Mouse (Mus musculus) brain, adult 10 weeks (tissue): Measurements from ENCODE around the gene Trim38. TPM values are rescaled to one million over a fixed set of nuclear protein-coding genes. Genes with fewer than 3 reads are reported as not detected.

ENCODE experiments used
- polyA plus RNA-seq: library from polyadenylated mRNA; stranded (reverse); fragments of 350-450 nt; fragmentation: Illumina TruSeq; extraction: RNeasy Lipid Tissue Mini Kit (QIAGEN cat#74804); gene quantifications from one replicate; pipeline ENCODE4 v1.2.3, GENCODE M21; 2015; ENCODE audit warnings: low read depth, low replicate concordance

Gene Trim38
- polyA plus RNA-seq: not detected

DNA sequence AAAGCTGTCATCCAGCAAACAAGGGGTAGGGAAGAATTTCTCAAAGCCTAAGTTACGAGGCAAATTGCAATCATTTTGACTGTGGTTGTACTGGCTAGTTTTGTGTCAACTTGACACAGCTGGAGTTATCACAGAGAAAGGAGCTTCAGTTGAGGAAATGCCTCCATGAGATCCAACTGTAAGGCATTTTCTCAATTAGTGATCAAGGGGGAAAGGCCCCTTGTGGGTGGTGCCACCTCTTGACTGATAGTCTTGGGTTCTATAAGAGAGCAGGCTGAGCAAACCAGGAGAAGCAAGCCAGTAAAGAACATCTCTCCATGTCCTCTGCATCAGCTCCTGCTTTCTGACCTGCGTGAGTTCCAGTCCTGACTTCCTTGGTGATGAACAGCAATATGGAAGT is at the start of gene Trim38:
Gene Trim38 (plus strand): TSS at position 301 of the 400 bp plus-strand sequence.

DNA sequence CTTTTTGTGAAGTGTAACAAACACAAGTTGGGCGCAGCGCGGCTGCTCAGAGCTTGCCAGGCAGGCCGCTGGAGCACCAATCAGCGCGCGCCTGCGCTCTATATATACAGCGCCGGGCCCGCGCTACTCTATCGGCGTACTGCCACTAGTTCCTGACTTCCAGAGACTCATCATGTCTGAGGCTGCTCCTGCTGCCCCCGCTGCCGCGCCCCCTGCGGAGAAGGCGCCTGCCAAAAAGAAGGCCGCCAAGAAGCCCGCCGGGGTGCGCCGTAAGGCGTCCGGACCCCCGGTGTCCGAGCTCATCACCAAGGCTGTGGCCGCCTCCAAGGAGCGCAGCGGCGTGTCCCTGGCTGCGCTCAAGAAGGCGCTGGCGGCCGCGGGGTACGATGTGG is 31.0 kb upstream of the Trim38 start, which contains the start of gene Hist1h1c:
Gene Hist1h1c (plus strand): TSS at position 132 of the 392 bp plus-strand sequence.

GRCm38 (mm10) chr13:23745381-23746161 is 24.1 kb upstream of the Trim38 start, which contains the start of gene Hist1h3c:
TSS of gene Hist1h3c (minus strand) at chr13:23745602.

DNA sequence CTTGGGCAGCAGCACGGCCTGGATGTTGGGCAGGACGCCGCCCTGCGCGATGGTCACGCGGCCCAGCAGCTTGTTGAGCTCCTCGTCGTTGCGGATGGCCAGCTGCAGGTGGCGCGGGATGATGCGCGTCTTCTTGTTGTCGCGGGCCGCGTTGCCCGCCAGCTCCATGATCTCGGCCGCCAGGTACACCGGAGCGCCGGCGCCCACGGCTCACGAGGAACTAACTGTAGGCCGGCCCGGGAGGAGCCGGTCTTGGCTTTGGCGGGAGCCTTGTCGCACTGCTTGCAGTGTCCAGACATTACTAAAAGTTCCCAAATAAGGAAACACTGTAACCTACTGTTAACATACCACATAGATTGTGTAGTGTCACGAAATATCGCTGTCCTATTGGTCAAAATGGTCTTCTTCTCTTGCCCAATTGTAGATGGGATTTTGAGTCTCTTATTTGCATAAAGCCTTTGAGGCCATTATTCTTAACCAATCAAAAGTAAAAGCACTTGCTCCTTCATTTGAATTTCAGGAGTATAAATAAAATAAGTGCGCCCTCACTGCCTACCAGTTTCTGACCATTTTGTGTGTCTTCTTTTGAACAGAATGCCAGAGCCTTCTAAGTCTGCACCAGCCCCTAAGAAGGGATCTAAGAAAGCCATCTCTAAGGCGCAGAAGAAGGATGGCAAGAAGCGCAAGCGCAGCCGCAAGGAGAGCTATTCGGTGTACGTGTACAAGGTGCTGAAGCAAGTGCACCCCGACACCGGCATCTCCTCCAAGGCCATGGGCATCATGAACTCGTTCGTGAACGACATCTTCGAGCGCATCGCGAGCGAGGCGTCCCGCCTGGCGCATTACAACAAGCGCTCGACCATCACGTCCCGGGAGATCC is 23.3 kb upstream of the Trim38 start, which contains the start of gene Hist1h2bb:
Gene Hist1h2bb (plus strand): TSS at position 534 of the 880 bp plus-strand sequence.

GRCm38 (mm10) chr13:23750839-23751477 is 18.8 kb upstream of the Trim38 start, which contains the start of gene Hist1h2ab:
TSS of gene Hist1h2ab (plus strand) at chr13:23751126.

GRCm38 (mm10) chr13:23752067-23752741 is 17.5 kb upstream of the Trim38 start, which contains the start of gene Hist1h3b:
TSS of gene Hist1h3b (plus strand) at chr13:23752267.

DNA sequence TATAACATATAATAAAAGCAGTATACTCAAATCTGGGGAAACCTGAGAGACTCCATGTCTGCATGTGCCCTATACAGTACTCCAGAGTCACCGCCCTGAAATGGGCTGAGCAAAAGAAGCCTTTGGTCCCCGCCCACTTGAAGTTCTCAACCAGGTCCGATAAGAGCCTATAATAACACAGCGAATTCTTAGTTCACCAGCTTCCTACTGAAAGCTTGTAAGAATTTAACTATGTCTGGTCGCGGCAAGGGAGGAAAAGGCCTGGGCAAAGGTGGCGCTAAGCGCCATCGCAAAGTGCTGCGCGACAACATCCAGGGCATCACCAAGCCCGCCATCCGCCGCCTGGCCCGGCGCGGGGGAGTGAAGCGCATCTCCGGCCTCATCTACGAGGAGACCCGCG is 12.9 kb upstream of the Trim38 start, which contains the start of gene Hist1h4b:
Gene Hist1h4b (plus strand): TSS at position 224 of the 400 bp plus-strand sequence.

GRCm38 (mm10) chr13:23760972-23761864 is 8.5 kb upstream of the Trim38 start, which contains the start of gene Hist1h4a:
TSS of gene Hist1h4a (minus strand) at chr13:23761230.

GRCm38 (mm10) chr13:23761871-23762821 is 7.6 kb upstream of the Trim38 start, which contains the start of gene Hist1h3a:
TSS of gene Hist1h3a (minus strand) at chr13:23762386.

DNA sequence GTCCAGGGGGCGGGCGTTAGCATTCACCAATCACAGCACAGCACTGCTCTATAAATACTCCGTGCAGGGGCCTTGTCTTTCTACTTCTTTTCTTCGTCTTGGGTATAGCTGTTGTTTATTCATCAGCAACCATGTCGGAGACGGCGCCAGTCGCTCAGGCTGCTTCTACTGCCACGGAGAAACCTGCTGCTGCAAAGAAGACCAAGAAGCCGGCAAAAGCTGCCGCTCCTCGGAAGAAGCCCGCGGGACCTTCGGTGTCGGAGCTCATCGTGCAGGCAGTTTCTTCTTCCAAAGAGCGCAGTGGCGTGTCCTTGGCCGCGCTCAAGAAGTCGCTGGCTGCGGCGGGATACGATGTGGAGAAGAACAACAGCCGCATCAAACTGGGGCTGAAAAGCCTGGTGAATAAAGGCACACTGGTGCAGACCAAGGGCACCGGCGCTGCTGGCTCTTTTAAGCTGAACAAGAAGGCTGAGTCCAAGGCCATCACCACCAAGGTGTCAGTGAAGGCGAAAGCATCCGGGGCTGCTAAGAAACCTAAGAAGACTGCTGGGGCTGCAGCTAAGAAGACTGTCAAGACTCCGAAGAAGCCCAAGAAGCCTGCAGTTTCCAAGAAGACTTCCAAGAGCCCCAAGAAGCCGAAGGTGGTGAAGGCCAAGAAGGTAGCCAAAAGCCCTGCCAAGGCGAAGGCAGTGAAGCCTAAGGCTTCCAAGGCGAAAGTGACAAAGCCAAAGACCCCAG is 6.0 kb upstream of the Trim38 start, which contains the start of gene Hist1h1a:
Gene Hist1h1a (plus strand): TSS at position 81 of the 738 bp plus-strand sequence.

DNA sequence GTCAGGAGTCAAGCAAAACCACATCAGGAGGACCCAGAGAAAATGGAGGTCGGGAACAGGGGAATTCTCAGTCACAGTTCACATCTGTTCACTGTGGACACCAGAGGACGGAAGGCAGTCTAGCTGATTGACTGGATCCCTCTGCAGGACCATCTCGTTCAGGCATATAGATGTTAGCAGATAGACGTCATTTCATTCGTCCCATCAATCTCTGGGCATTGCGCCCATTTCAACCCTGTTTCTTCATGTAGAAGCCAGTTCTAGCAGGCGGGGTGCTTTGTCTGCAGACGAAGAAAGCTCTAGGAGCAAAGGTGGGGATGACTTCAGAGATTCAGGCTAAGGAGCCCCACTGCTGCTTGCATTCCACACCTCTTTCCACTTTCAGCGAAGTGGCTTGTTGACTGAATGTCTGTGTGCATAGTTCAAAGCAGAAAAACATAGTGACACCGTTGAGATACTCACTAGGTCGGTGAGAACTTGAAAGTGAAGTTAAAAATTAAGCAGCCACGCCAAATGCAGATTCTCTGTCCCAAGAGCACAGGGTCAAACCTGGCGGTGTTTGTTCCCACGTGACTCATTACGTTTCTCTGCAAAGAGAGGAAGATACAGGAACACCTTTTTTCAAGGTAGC is 36.8 kb downstream of the Trim38 start, which contains the start of gene Slc17a2:
Gene Slc17a2 (plus strand): TSS at position 572 of the 631 bp plus-strand sequence.

DNA sequence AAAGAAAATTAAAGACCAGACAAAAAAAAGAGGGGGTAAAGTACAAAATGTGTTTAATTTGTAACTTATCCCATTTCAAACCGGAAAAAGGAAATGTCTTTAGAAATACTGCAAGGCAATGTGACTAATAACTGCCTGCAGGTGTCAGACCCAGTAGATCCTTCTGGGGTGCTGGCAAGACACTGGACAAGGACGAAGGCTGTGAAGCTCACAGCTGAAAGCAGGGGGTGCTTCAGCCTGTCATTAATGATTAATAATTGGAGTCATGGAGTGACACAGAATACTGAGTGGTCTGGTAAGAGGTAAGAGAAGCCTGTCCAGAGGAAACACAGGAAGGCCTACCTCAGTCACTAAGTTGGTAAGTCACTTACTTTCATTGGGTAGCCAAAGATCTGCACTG is 69.6 kb downstream of the Trim38 start, which contains the start of gene Slc17a3:
Gene Slc17a3 (plus strand): TSS at position 127 of the 400 bp plus-strand sequence.

Other genes starting within 250 kb of the Trim38 start
- gene Hist1h4h, start 238.9 kb upstream of the Trim38 start, polyA plus RNA-seq: 5.4 TPM
- not detected for gene Hist1h2af, start 236.0 kb upstream of the Trim38 start, polyA plus RNA-seq
- gene Hist1h3g, start 234.5 kb upstream of the Trim38 start, polyA plus RNA-seq: not detected
- gene Hist1h2bh, start 226.5 kb upstream of the Trim38 start, polyA plus RNA-seq: 0.37 TPM
- gene Hist1h3f, start 225.9 kb upstream of the Trim38 start, polyA plus RNA-seq: not detected
- gene Hist1h4f, start 218.3 kb upstream of the Trim38 start, polyA plus RNA-seq: not detected
- 0.06 TPM for gene Hist1h1d, start 216.7 kb upstream of the Trim38 start, polyA plus RNA-seq
- gene Hist1h3e, start 207.5 kb upstream of the Trim38 start, polyA plus RNA-seq: not detected
- gene Hist1h2ae, start 198.7 kb upstream of the Trim38 start, polyA plus RNA-seq: not detected
- gene Hist1h2bg, start 198.5 kb upstream of the Trim38 start, polyA plus RNA-seq: 3.5 TPM
- gene Hist1h2bf, start 195.7 kb upstream of the Trim38 start, polyA plus RNA-seq: not detected
- gene Hist1h2ad, start 195.5 kb upstream of the Trim38 start, polyA plus RNA-seq: not detected
- gene Hist1h3d, start 194.2 kb upstream of the Trim38 start, polyA plus RNA-seq: 0.76 TPM
- not detected for gene Hist1h4d, start 188.3 kb upstream of the Trim38 start, polyA plus RNA-seq
- 6.4 TPM for gene Hist1h2be, start 148.8 kb upstream of the Trim38 start, polyA plus RNA-seq
- gene Hist1h1e, start 147.4 kb upstream of the Trim38 start, polyA plus RNA-seq: 3.1 TPM
- 2.0 TPM for gene Hist1h2ac, start 86.0 kb upstream of the Trim38 start, polyA plus RNA-seq
- gene Hist1h2bc, start 85.7 kb upstream of the Trim38 start, polyA plus RNA-seq: 79.4 TPM
- not detected for gene Hist1h1t, start 74.1 kb upstream of the Trim38 start, polyA plus RNA-seq
- 1.3 TPM for gene Hist1h4c, start 71.5 kb upstream of the Trim38 start, polyA plus RNA-seq
- 4.4 TPM for gene Hfe, start 59.1 kb upstream of the Trim38 start, polyA plus RNA-seq
- gene Hist1h1c, start 31.1 kb upstream of the Trim38 start, polyA plus RNA-seq: 35.3 TPM
- gene Hist1h3c, start 24.3 kb upstream of the Trim38 start, polyA plus RNA-seq: not detected
- gene Hist1h2bb, start 23.2 kb upstream of the Trim38 start, polyA plus RNA-seq: not detected
- not detected for gene Hist1h2ab, start 18.8 kb upstream of the Trim38 start, polyA plus RNA-seq
- gene Hist1h3b, start 17.6 kb upstream of the Trim38 start, polyA plus RNA-seq: not detected
- gene Hist1h4b, start 12.9 kb upstream of the Trim38 start, polyA plus RNA-seq: not detected
- gene Hist1h4a, start 8.7 kb upstream of the Trim38 start, polyA plus RNA-seq: not detected
- gene Hist1h3a, start 7.5 kb upstream of the Trim38 start, polyA plus RNA-seq: not detected
- gene Hist1h1a, start 6.2 kb upstream of the Trim38 start, polyA plus RNA-seq: not detected
- not detected for gene Slc17a2, start 37.1 kb downstream of the Trim38 start, polyA plus RNA-seq
- not detected for gene Slc17a3, start 69.5 kb downstream of the Trim38 start, polyA plus RNA-seq
- gene Slc17a1, start 97.8 kb downstream of the Trim38 start, polyA plus RNA-seq: not detected
- not detected for gene Slc17a4, start 145.1 kb downstream of the Trim38 start, polyA plus RNA-seq
- gene Hist1h2ba, start 164.2 kb downstream of the Trim38 start, polyA plus RNA-seq: not detected
- gene Hist1h2aa, start 164.5 kb downstream of the Trim38 start, polyA plus RNA-seq: not detected
- gene Scgn, start 221.3 kb downstream of the Trim38 start, polyA plus RNA-seq: 0.43 TPM